Mouse (Mus musculus) stomach, embryonic 16.5 days (tissue): ENCODE results near the gene Gm3043. TPM values are rescaled to one million over a fixed set of nuclear protein-coding genes. Genes with fewer than 3 reads are reported as not detected.
"Not testable (repeated sequence)": the region's sequence is repeated elsewhere in the genome, so short reads cannot be mapped to it uniquely, and the experiment has no call there.

Experiments used
- ATAC-seq: fragments of 200-750 bp; cut with Nextera tagmentation; 2 replicates; pipeline ENCODE4 v1.8.0; 2017; ENCODE audit warnings: moderate number of reproducible peaks, moderate TSS enrichment; ENCODE audit not compliant: insufficient read depth, low FRiP score
- H3K27ac ChIP-seq: fragments of 300-500 bp; sonication (generic); 2 replicates; pipeline ENCODE4 v1.5.1; 2014; ENCODE audit warnings: low read length
- H3K27me3 ChIP-seq: fragments of 300-500 bp; sonication (generic); 2 replicates; pipeline ENCODE4 v1.6.1; 2014; ENCODE audit warnings: low read length, control low read depth, mixed read lengths; ENCODE audit not compliant: control insufficient read depth, insufficient read depth
- H3K36me3 ChIP-seq: fragments of 300-500 bp; sonication (generic); 2 replicates; pipeline ENCODE4 v1.6.1; 2014; ENCODE audit warnings: low read length; ENCODE audit not compliant: control insufficient read depth, insufficient read depth
- H3K4me1 ChIP-seq: fragments of 300-500 bp; sonication (generic); 2 replicates; pipeline ENCODE4 v1.6.1; 2014; ENCODE audit warnings: low read length, control low read depth, mixed read lengths; ENCODE audit not compliant: control insufficient read depth, insufficient read depth
- H3K4me2 ChIP-seq: fragments of 300-500 bp; sonication (generic); 2 replicates; pipeline ENCODE4 v1.6.1; 2014; ENCODE audit warnings: low read depth, low read length, mixed read lengths
- H3K4me3 ChIP-seq: fragments of 300-500 bp; sonication (generic); replicated peaks from 2 replicates; pipeline ENCODE4 v1.5.1; 2014; ENCODE audit warnings: mild to moderate bottlenecking, low read length
- H3K9ac ChIP-seq: fragments of 300-500 bp; sonication (generic); 2 replicates; pipeline ENCODE4 v1.6.1; 2014; ENCODE audit warnings: low read length
- H3K9me3 ChIP-seq: fragments of 300-500 bp; sonication (generic); replicated peaks from 2 replicates; pipeline ENCODE4 v1.6.1; 2016; ENCODE audit warnings: low read length, control low read depth; ENCODE audit not compliant: control insufficient read depth
- WGBS: fragments of 180-500 bp; shearing (Covaris S2); extraction: QIAGEN DNeasy Blood & Tissue Kit; methylation state at CpG from one replicate; pipeline ENCODE4 v1.1.7; 2014; 5-methylcytosine and 5-hydroxymethylcytosine counted together
- polyA plus RNA-seq: library from polyadenylated mRNA; unstranded; fragments of >200 nt; fragmentation: Nextera tagmentation; extraction: Ambion mirVana; gene quantifications from 2 replicates; pipeline ENCODE4 v1.2.1, GENCODE M21; 2015

Gene Gm3043
- polyA plus RNA-seq, result not detected in 2 replicates

- not testable (repeated sequence) for H3K9ac ChIP-seq, H3K4me2 ChIP-seq, H3K9me3 ChIP-seq, ATAC-seq, H3K4me1 ChIP-seq, H3K27me3 ChIP-seq, H3K4me3 ChIP-seq, H3K27ac ChIP-seq, H3K36me3 ChIP-seq
- WGBS, result no CpG with 5 or more reads among the region's 3 CpGs
Measured at GRCm38 (mm10) chr14:3688483-3688882, at the start of gene Gm3043. Gene Gm3043, plus strand, starts transcription at chr14:3688783.

DNA sequence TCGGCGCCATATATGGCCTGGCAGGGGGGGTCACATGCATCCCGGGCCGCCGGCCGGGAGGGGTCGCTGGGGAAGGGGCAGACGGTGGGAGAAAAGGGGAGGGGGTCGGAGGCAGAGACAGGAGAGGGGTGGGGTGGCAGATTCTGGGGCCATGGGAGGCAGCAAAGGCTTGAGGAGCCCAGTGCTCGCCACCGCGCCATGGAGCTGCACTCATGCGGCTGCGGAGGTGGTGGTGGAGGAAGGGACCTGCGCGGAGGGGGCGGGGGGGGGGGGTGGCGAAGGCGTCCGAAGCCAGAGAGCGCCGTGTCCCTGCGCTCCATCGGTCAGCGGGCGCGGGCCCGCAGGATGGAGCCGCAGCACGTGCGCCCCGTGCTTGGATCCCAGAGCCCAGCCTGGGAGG, 36.9 kb upstream of the Gm3043 start, which contains the start of gene Gm3020:
Gm3020 (plus strand) TSS at position 301 of the 400 bp plus-strand sequence.
- no CpG with 5 or more reads among the region's 32 CpGs for WGBS
- not testable (repeated sequence) for H3K4me2 ChIP-seq, H3K9me3 ChIP-seq, H3K36me3 ChIP-seq, H3K4me1 ChIP-seq, ATAC-seq, H3K9ac ChIP-seq, H3K27ac ChIP-seq, H3K27me3 ChIP-seq, H3K4me3 ChIP-seq

Other genes starting within 250 kb of the Gm3043 start
- gene Gm10408, start 239.4 kb upstream of the Gm3043 start, polyA plus RNA-seq, result not detected in 2 replicates
- gene Gm3012, start 54.3 kb upstream of the Gm3043 start, polyA plus RNA-seq, result not detected in 2 replicates
- 0.74 and 0.89 TPM in 2 replicates for gene Gm3020, start 36.8 kb upstream of the Gm3043 start, polyA plus RNA-seq
- 0.13 TPM in 1 of 2 replicates, not detected in the other for gene Gm3002, start 121.3 kb downstream of the Gm3043 start, polyA plus RNA-seq
- 0.21 TPM in 1 of 2 replicates, not detected in the other for gene Gm3033, start 157.5 kb downstream of the Gm3043 start, polyA plus RNA-seq
- not detected in 2 replicates for gene Gm2916, start 195.4 kb downstream of the Gm3043 start, polyA plus RNA-seq
- not detected in 2 replicates for gene Gm3029, start 243.0 kb downstream of the Gm3043 start, polyA plus RNA-seq